Mouse (Mus musculus) midbrain, embryonic 14.5 days (tissue): ENCODE data around the gene Lmo4. TPM values are rescaled to one million over a fixed set of nuclear protein-coding genes. Genes with fewer than 3 reads are reported as not detected.

Experiments
- ATAC-seq: fragments of 200-750 bp; cut with Nextera tagmentation; 2 replicates; pipeline ENCODE4 v1.8.0; 2017; ENCODE audit warnings: moderate number of reproducible peaks, moderate library complexity; ENCODE audit not compliant: low FRiP score, low TSS enrichment
- DNase-seq: peaks from one replicate; pipeline ENCODE4 v3.0.0-alpha.2; 2015
- H3K27ac ChIP-seq: fragments of 300-500 bp; sonication (generic); replicated peaks from 2 replicates; pipeline ENCODE4 v1.5.1; 2014; ENCODE audit warnings: mild to moderate bottlenecking, low read depth, low read length, moderate library complexity
- H3K27me3 ChIP-seq: fragments of 300-500 bp; sonication (generic); 2 replicates; pipeline ENCODE4 v1.6.1; 2014; ENCODE audit warnings: low read length, control low read depth, mixed read lengths; ENCODE audit not compliant: control insufficient read depth, insufficient read depth
- H3K36me3 ChIP-seq: fragments of 300-500 bp; sonication (generic); 2 replicates; pipeline ENCODE4 v1.6.1; 2014; ENCODE audit warnings: low read length, control low read depth; ENCODE audit not compliant: control insufficient read depth, insufficient read depth
- H3K4me1 ChIP-seq: fragments of 300-500 bp; sonication (generic); 2 replicates; pipeline ENCODE4 v1.6.1; 2014; ENCODE audit warnings: mild to moderate bottlenecking, antibody characterized with exemption, low read length, control low read depth; ENCODE audit not compliant: control insufficient read depth, insufficient read depth
- H3K4me2 ChIP-seq: fragments of 300-500 bp; sonication (generic); 2 replicates; pipeline ENCODE4 v1.6.1; 2014; ENCODE audit warnings: mild to moderate bottlenecking, low read length, moderate library complexity
- H3K4me3 ChIP-seq: fragments of 300-500 bp; sonication (generic); replicated peaks from 2 replicates; pipeline ENCODE4 v1.5.1; 2014; ENCODE audit warnings: low read depth, low read length
- H3K9ac ChIP-seq: fragments of 300-500 bp; sonication (generic); replicated peaks from 2 replicates; pipeline ENCODE4 v1.6.1; 2014; ENCODE audit warnings: mild to moderate bottlenecking, low read length, moderate library complexity
- H3K9me3 ChIP-seq: fragments of 300-500 bp; sonication (generic); 2 replicates; pipeline ENCODE4 v1.6.1; 2016; ENCODE audit warnings: low read length, control low read depth, mixed read lengths; ENCODE audit not compliant: control insufficient read depth
- WGBS: fragments of 180-500 bp; shearing (Covaris S2); extraction: QIAGEN DNeasy Blood & Tissue Kit; methylation state at CpG from one replicate; pipeline ENCODE4 v1.1.7; 2014; 5-methylcytosine and 5-hydroxymethylcytosine counted together
- polyA plus RNA-seq: library from polyadenylated mRNA; unstranded; fragments of >200 nt; fragmentation: Nextera tagmentation; extraction: Ambion mirVana; gene quantifications from 2 replicates; pipeline ENCODE4 v1.2.1, GENCODE M21; 2014

Gene Lmo4
- polyA plus RNA-seq, 1 experiment from 2014 or later = 67.5 TPM

DNA sequence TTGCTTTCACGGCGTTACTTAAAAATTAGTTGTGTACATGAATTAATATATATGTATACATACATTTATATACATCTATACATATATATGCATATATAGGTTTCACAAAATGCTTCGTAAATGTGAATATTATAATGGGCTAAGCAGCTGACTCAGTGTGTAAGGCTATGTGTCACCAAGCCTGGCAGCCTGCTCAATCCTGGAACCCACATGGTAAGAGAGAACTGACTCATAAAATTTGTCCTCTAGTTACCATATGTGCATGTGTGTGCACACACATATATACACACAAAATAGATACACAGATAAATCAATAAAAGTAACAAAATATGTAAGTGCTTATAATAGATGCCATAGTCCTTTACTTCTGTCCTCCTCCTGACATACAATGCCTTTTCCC is 56.8 kb downstream of the Lmo4 start:
- no peak overlapping the region for H3K4me2 ChIP-seq
- no peak overlapping the region for H3K27ac ChIP-seq
- H3K9ac ChIP-seq = no peak overlapping the region
- no peaks in the 10 kb centered on the region for H3K4me1 ChIP-seq
- H3K27me3 ChIP-seq = no peaks in the 10 kb centered on the region
- DNase-seq (no peak), ATAC-seq (no peak)
- H3K9me3 ChIP-seq = no peaks in the 10 kb centered on the region
- H3K36me3 ChIP-seq = no peaks in the 10 kb centered on the region
- no peak overlapping the region for H3K4me3 ChIP-seq
- 93% methylated on average over 3 of the region's 3 CpGs for WGBS

DNA sequence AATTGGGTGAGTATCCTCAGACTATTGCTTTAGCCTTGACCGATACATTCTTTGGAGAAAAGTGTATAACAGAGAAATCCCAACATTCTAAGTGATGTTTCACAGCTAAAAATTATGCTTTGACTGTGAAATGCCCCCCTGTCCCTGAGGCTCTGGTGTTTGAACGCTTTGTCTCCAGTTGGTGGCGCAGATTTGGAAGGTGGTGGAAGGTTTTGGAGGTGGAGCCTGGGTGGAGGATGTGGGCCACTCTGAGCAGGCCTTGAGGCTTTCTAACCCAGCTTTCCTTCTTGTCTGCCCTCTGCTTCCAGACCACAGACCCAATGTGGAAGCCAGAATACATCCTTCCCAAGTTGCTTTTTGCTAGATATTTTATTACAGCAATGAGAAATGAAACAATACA is 57.8 kb downstream of the Lmo4 start:
- Histone ChIP-seq H3K9ac (no peak overlapping the region), H3K4me1 (no peaks in the 10 kb centered on the region), H3K4me2 (no peak overlapping the region), H3K27me3 (no peaks in the 10 kb centered on the region), H3K36me3 (no peaks in the 10 kb centered on the region), H3K27ac (no peak overlapping the region), H3K4me3 (no peak overlapping the region), H3K9me3 (no peaks in the 10 kb centered on the region)
- ATAC-seq (no peak), DNase-seq (no peak)
- WGBS = 83% methylated on average over 3 of the region's 3 CpGs

DNA sequence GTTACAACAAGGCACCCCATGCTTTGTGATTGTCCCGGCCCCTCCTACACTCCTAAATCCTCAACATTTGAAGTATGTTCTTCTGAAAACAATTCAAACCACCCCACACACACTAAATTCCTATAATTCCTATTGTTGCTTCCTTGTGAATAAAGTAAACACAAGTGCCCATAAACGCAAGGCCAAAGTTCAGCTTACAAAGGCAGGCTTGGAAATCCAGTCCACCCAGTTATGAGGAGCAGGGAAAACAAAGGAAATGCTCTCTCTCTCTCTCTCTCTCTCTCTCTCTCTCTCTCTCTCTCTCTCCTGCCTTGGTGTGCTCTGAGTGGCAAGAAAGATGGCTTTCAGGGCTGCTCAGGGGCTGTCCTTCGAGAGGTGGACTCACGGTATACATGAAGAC is 61.0 kb downstream of the Lmo4 start:
- Histone ChIP-seq H3K4me2 (no peak overlapping the region), H3K9ac (no peak overlapping the region), H3K4me3 (no peak overlapping the region), H3K27me3 (no peaks in the 10 kb centered on the region), H3K27ac (no peak overlapping the region), H3K36me3 (no peaks in the 10 kb centered on the region), H3K4me1 (no peaks in the 10 kb centered on the region), H3K9me3 (no peaks in the 10 kb centered on the region)
- WGBS = 87% methylated on average over 4 of the region's 4 CpGs
- ATAC-seq (no peak), DNase-seq (no peak)

DNA sequence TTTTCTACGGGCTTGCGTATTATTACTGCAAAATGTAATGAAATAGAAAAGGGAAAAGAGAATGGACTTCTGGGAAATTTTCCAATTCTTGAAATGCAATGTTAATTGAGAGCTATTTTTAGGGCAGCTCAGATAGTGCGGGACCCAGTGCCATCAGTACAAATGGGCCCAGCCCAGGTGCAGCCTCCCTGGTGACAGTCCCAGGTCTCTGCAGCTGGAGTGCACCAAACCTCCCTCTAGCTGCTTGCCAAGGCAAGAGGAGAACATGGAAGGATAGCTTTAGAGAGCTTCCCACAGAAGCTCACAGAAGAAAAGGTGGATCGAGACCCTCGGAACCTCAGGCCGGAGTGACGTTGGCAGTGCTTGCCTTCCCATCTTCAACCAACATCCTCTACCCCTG is 62.1 kb downstream of the Lmo4 start:
- Histone ChIP-seq H3K27ac (no peak overlapping the region), H3K9me3 (no peaks in the 10 kb centered on the region), H3K36me3 (no peaks in the 10 kb centered on the region), H3K4me3 (no peak overlapping the region), H3K27me3 (no peaks in the 10 kb centered on the region), H3K4me2 (no peak overlapping the region), H3K9ac (no peak overlapping the region), H3K4me1 (no peaks in the 10 kb centered on the region)
- ATAC-seq = no peak
- no peak for DNase-seq
- WGBS = 91% methylated on average over 7 of the region's 7 CpGs

DNA sequence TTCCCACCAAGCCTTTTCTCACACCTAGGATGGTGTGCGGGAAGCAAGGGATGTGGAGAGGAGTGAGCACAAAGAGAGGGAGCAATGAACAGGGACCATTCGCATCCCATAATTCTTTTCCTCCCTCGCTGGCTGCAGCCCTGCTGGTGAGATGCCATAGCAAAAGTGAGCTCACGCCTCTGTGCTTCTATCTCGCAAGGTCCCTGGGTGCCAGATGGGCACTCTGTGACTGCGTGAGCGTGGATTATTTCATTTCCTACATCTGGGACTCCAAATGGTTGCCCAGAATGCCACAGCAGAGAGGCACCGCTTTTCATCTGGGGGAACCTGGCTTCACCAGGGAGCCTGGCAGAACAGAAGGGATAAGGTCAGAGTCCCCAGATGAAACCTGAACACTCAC is 63.2 kb downstream of the Lmo4 start:
- Histone ChIP-seq H3K4me3 (no peak overlapping the region), H3K4me1 (no peaks in the 10 kb centered on the region), H3K4me2 (no peak overlapping the region), H3K27ac (no peak overlapping the region), H3K36me3 (no peaks in the 10 kb centered on the region), H3K9ac (no peak overlapping the region), H3K27me3 (no peaks in the 10 kb centered on the region), H3K9me3 (no peaks in the 10 kb centered on the region)
- ATAC-seq (no peak), DNase-seq (no peak)
- 90% methylated on average over 8 of the region's 8 CpGs for WGBS

DNA sequence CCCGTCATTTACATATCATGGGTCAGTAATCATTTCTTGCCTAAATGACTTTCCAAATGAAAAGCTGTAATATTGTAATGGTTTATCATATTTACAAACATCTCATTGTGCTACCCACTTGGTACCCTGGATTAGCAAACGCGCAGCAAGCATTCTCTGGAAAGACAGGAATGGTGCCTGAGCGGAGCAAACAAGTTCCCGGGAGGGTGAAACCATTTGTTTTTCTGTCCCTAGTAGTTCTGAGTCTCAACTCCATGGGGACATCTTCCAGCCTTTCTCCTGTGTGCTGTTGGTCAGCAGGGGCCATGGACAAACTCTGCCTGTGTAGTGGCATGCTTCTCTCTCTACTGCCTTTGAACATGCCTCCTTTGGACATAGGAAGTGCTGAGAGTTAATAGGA is 64.2 kb downstream of the Lmo4 start:
- 91% methylated on average over 5 of the region's 5 CpGs for WGBS
- H3K9ac ChIP-seq = no peak overlapping the region
- H3K27me3 ChIP-seq = no peaks in the 10 kb centered on the region
- no peak overlapping the region for H3K4me2 ChIP-seq
- H3K4me1 ChIP-seq = no peaks in the 10 kb centered on the region
- H3K36me3 ChIP-seq = no peaks in the 10 kb centered on the region
- no peaks in the 10 kb centered on the region for H3K9me3 ChIP-seq
- no peak overlapping the region for H3K27ac ChIP-seq
- DNase-seq (no peak), ATAC-seq (no peak)
- no peak overlapping the region for H3K4me3 ChIP-seq

DNA sequence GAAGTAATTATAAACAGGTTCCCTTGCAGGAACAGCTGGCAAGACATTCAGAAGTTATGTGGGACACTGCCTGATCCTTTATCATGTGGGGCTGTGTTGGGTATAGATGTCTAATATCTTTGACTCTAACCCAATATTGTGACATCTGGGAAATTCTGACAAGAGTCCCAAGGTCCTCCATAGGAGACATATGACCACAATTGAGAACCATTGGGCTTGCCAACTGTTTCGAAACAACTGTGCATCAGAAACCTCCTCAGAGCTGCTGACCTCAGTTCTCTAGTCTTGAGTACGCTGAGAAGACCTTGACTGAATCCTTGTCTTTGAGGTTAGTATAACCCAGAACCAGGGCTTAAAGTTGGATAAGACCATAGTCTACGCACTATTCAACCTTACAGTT is 66.4 kb downstream of the Lmo4 start:
- Histone ChIP-seq H3K4me1 (no peaks in the 10 kb centered on the region), H3K27ac (no peak overlapping the region), H3K36me3 (no peaks in the 10 kb centered on the region), H3K4me2 (no peak overlapping the region), H3K9me3 (no peaks in the 10 kb centered on the region), H3K9ac (no peak overlapping the region), H3K4me3 (no peak overlapping the region), H3K27me3 (no peaks in the 10 kb centered on the region)
- DNase-seq (no peak), ATAC-seq (no peak)
- WGBS = 91% methylated on average over 3 of the region's 3 CpGs
